8 mouse cellular contexts compared by ENCODE assay signal in the genomic region with DNA sequence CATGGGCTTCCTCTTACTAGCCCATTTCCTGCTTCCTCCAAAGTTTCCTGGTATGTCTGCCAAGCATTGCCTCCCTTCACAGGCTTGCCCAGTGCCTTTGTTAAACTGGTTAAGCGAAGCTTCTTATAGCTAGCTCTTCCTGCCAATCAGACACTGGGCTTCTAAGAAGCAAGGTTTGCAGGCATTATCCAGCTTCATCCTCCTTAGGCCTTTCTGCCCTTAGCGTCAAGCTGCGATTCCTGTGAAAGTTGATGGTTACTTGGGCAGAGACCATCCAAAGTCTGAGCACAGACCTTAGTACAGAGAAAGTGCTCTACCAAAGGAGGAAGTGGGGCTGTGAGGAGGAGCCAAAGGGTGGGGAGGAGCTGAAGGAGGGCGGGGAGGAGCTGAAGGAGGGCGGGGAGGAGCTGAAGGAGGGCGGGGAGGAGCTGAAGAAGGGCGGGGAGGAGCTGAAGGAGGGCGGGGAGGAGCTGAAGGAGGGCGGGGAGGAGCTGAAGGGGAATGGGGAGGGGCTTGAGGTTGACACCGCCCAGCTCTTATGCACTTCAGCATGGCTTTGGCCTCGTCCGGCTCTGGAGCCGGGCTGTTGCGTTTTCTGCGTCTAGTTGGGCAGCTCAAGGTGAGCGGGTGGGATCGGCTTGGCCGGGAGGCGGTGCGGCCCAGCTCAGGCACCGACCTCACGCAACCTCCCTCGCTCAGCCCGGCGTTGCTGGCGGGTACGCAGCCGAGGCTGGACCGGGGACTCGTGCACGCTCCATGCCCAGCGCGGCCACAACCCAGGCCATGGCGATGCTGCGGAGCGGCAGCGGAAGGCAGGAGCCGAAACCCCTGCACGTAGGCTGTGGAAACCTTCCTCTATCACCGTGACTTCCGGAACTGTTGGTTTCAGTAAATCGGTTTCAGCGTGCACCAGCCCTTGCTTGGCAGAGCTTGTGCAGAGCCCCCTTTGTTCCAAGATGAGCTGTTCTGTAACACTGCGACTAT. TPM values are rescaled to one million over a fixed set of nuclear protein-coding genes. Genes with fewer than 3 reads are reported as not detected.
DNase-seq lines count a peak whose midpoint lies in the region; ATAC-seq lines count a peak whose summit lies in the region.

Hddc2 (plus strand) TSS at position 519 of the 984 bp plus-strand sequence.

- ATAC-seq in activated CD4-positive, CD25-positive, alpha-beta regulatory T cell, adult 4 months, result peak; percentile 81
- peak; percentile 89 for ATAC-seq in common myeloid progenitor, adult 5-6 weeks (replicated peaks; ENCODE audit: low read depth, poor library complexity, severe bottlenecking)
- peak; percentile 90 for ATAC-seq in megakaryocyte-erythroid progenitor cell, adult 5-6 weeks (replicated peaks; ENCODE audit: low FRiP score, low TSS enrichment, poor library complexity, severe bottlenecking)

- intact Hi-C loops in left cerebral cortex, postnatal 10 days (cut with DNase I), result loop anchor here (5.0 to 10.0 kb wide), 2 partner anchors 134 to 292 kb away; partner anchors contain the start of genes Rnf217 and Tpd52l1

- peak; percentile 40 to 65 for DNase-seq in gastrocnemius, adult 8-10 months (ENCODE audit: low spot score in 2 of 2)
- peak; percentile 62 for DNase-seq in hindlimb bud, embryonic 11.5 days (ENCODE audit: extremely low spot score, low read depth, low spot score)
- DNase-seq in left cerebral cortex, postnatal 10 days (ENCODE audit: extremely low spot score in 1 of 2, low spot score in 2 of 2), result peak; percentile 45 to 84
- peak; percentile 56 for DNase-seq in right cerebral cortex, postnatal 25 days
- DNase-seq in urinary bladder, postnatal 4 days (ENCODE audit: low spot score in 2 of 2), result peak; percentile 72 to 73

RNA-seq across cellular contexts. Expression of gene Hddc2, which starts in this region (rescaled TPM):
- 10 to 100 TPM; 91.6 to 93.6 TPM for polyA plus RNA-seq in activated CD4-positive, CD25-positive, alpha-beta regulatory T cell, adult 4 months (2017; shearing (Covaris generic))
- 58.1 and 58.2 TPM in 2 replicates for total RNA-seq in common myeloid progenitor, adult 5-6 weeks (2017)
- 10 to 100 TPM; 16.5 to 22.4 (median 20.4) TPM for total RNA-seq in gastrocnemius, adult 8-10 months (2022)
- total RNA-seq in left cerebral cortex, postnatal 10 days (2021), result 10 to 100 TPM; 28.7 to 32.4 TPM
- 48.0 and 82.9 TPM in 2 replicates for total RNA-seq in megakaryocyte-erythroid progenitor cell, adult 5-6 weeks (2014; fragmentation: Nextera tagmentation)
- 60.4 and 101 TPM in 2 replicates for total RNA-seq in megakaryocyte-erythroid progenitor cell, adult 5-6 weeks (2017)

Comparison
In these comparisons a context has a peak if more than half of its experiments do, and no peak if none do; other contexts are left out.
1. Peak in every context shown above with its lines: DNase-seq and ATAC-seq.